Mouse (Mus musculus) natural killer cell, adult 2 months (primary cell): ENCODE data around the gene Cab39l.
"Not testable (repeated sequence)": the region's sequence is repeated elsewhere in the genome, so short reads cannot be mapped to it uniquely, and the experiment has no call there.

Experiments
- DNase-seq, 2 experiments: peaks; one replicate each; pipeline ENCODE4 v3.0.0; 2022; ENCODE audit warnings: low spot score in 2 of 2

Gene Cab39l

GRCm38 (mm10) chr14:59440558-59441471 is at the start of gene Cab39l, which contains the start of gene Setdb2:
Cab39l (plus strand) TSS chr14:59440972.
Setdb2 (minus strand) TSS chr14:59440884.
- DNase-seq = peak; percentile 92 to 94

GRCm38 (mm10) chr14:59395281-59395680 is 45.5 kb upstream of the Cab39l start, which contains the start of gene Phf11c:
Phf11c (minus strand) TSS chr14:59395381.
- no peak for DNase-seq

GRCm38 (mm10) chr14:59396999-59397398 is 43.8 kb upstream of the Cab39l start:
- DNase-seq = peak; percentile 24 to 68

- DNase-seq = not testable (repeated sequence)
Observed at GRCm38 (mm10) chr14:59414979-59415378, 25.8 kb upstream of the Cab39l start.

- no peak for DNase-seq
Observed at GRCm38 (mm10) chr14:59418171-59418570, 22.6 kb upstream of the Cab39l start.

GRCm38 (mm10) chr14:59422912-59423663 is 17.7 kb upstream of the Cab39l start:
- DNase-seq = no peak

- no peak for DNase-seq
Observed at GRCm38 (mm10) chr14:59430556-59430955, 10.2 kb upstream of the Cab39l start.

- no peak for DNase-seq
Observed at GRCm38 (mm10) chr14:59433902-59434301, 6.9 kb upstream of the Cab39l start.

- no peak for DNase-seq
Observed at GRCm38 (mm10) chr14:59435206-59435605, 5.6 kb upstream of the Cab39l start.

- DNase-seq = no peak
Observed at GRCm38 (mm10) chr14:59437398-59437797, 3.4 kb upstream of the Cab39l start.

- peak in 1 of 2 experiments; percentile 44 for DNase-seq
Observed at GRCm38 (mm10) chr14:59438505-59438904, 2.3 kb upstream of the Cab39l start.

GRCm38 (mm10) chr14:59440039-59440438 is 733 bp upstream of the Cab39l start:
- DNase-seq = no peak

- no peak for DNase-seq
Observed at GRCm38 (mm10) chr14:59441472-59441805, 667 bp downstream of the Cab39l start.

- no peak for DNase-seq
Observed at GRCm38 (mm10) chr14:59445421-59445820, 4.6 kb downstream of the Cab39l start.

- no peak for DNase-seq
Observed at GRCm38 (mm10) chr14:59447981-59448380, 7.2 kb downstream of the Cab39l start.

- DNase-seq = no peak
Observed at GRCm38 (mm10) chr14:59466503-59466902, 25.7 kb downstream of the Cab39l start.

GRCm38 (mm10) chr14:59467798-59468197 is 27.0 kb downstream of the Cab39l start:
- no peak for DNase-seq

GRCm38 (mm10) chr14:59470781-59471180 is 30.0 kb downstream of the Cab39l start:
- DNase-seq = no peak

GRCm38 (mm10) chr14:59478699-59479098 is 37.9 kb downstream of the Cab39l start:
- no peak for DNase-seq

- no peak for DNase-seq
Observed at GRCm38 (mm10) chr14:59485247-59485810, 44.6 kb downstream of the Cab39l start.

GRCm38 (mm10) chr14:59492376-59492775 is 51.6 kb downstream of the Cab39l start:
- DNase-seq = no peak

- no peak for DNase-seq
Observed at GRCm38 (mm10) chr14:59497928-59498327, 57.2 kb downstream of the Cab39l start.
